Mouse (Mus musculus): ENCODE results near the gene Tead1.

GRCm38 (mm10) chr7:112852149-112852839, 173.2 kb downstream of the Tead1 start:
- no peak for TF ChIP-seq POLR2A (IDR thresholded peaks at IDR 0.05; ENCODE audit: borderline replicate concordance, insufficient read depth, low read length)
- TF ChIP-seq CTCF (IDR thresholded peaks at IDR 0.05; ENCODE audit: borderline replicate concordance, insufficient read depth, low read depth, low read length): no peak
